Mouse (Mus musculus): Measurements from ENCODE around the gene Lrrc8d. TPM values are rescaled to one million over a fixed set of nuclear protein-coding genes. Genes with fewer than 3 reads are reported as not detected.
A peak's percentile ranks its signal among the peaks of the same experiment; 100 is the strongest.

The Lrrc8d gene
- polyA plus RNA-seq, 2 experiments from 2014 or later = 17.2 to 19.5 TPM

DNA sequence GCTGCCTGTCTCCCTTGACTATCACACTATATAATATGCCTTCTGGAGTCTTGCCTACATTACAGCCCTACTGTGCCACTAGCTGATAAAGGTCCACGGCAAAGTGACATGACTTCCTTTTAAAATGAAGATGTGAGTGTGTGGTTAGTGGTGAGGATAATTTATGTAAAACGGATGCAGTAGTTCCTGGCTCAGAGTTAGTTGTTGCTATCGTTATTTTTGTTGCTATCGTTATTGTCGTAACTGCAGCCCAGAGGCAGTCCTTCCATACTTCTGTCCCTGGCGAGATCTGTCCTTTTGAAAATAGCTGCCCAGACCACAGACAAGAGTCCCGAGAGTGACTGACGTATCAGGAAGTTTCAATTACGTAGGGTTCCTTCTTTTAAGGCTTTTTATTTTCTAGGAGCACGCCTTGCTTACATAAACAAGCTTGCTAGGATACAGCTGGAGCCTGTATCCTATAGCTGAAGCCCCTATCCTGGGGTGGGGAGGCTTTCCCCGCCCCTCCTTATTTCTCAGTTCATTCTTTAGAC, 18.4 kb downstream of the Lrrc8d start:
- ATAC-seq = peak; percentile 88

DNA sequence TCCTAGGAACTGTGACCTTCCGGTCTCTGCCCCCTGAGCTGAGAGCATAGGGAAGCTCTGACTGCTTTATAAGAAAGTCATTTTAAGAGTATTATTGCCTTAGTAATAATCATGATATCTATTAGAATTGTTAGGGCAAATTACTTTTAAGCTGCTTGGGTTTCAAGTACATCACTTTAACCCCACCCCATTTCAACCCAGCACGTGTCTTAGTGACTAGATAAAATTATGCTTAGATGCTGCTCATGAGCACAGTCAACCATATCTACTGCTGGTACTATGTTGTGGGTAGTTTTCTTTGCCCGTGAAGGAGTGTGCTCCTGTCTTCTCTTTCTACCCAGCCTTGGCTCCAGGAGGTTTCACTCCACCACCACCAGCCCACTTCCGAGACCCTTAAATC, 21.5 kb downstream of the Lrrc8d start:
- ATAC-seq = no peak

DNA sequence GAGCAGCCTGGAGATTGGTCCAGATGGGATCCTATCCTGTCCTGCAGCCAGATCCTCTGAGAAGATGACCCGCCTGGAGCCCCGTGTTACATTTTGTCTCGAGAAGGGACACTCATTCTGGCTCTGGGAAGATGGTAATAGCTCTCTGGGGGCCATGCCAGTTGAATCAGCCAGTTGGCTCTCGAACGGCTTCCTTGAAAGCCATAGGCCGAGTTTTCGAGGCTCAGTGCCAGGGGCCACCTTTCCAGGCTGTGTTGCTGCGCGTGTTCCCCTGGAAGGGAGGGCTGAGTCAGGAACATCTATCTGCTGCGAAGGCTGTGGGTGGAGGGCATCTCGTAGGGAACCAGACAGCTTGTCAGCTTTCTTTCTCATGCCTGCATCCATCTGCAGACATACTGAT, 23.0 kb downstream of the Lrrc8d start:
- no peak for ATAC-seq

DNA sequence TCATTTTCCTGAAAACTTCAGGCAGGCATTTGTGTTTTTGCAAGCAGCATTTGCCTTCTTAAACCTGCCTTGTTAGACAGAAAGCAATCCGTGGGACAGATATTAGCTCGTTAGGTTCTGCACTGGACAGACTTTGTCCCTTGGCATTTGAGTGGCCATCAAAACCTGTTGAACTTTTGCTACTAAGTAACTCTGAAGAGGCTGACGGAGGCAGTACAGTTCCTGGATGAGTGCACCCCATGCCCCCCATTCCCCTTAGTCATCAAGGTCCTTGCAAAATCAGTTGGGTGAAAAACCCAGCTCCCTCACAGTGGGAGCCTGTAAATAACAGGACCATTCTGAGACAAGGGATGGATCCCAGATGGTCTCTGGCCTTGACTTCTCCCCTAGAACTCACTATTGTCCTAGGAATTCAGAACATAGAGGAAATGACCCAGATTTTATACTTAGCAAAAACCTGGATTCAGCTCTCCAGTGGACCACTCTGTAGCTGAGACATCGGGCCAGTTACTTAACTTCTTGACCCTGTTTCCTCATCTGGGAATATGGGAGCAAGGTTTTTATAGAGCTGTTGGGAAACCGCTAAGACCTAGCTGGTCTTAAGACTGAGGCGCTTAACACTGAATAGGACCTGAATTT, 30.5 kb downstream of the Lrrc8d start:
- no peak for ATAC-seq

DNA sequence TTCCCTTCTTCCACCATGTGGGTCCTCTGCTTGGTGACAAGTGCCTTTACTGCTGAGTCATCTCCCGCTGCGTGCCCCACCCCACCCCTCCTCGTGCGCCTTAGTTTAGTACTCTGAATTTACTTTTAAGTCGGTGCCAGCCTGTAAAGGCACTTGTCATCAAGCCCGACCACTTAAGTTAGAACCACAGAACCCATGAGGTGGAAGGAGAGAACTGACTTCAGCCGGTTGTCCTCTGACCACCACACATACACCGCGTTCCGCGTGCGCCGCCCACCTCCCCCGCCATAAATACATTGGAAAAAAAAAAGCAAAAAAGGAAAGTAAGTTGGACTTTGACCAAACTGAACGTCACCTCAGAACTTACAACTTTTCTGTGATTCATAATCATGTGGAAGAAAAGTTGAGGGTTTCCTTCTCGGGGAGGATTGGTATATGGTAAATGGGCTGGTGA, 31.4 kb downstream of the Lrrc8d start:
- peak; percentile 37 for ATAC-seq

DNA sequence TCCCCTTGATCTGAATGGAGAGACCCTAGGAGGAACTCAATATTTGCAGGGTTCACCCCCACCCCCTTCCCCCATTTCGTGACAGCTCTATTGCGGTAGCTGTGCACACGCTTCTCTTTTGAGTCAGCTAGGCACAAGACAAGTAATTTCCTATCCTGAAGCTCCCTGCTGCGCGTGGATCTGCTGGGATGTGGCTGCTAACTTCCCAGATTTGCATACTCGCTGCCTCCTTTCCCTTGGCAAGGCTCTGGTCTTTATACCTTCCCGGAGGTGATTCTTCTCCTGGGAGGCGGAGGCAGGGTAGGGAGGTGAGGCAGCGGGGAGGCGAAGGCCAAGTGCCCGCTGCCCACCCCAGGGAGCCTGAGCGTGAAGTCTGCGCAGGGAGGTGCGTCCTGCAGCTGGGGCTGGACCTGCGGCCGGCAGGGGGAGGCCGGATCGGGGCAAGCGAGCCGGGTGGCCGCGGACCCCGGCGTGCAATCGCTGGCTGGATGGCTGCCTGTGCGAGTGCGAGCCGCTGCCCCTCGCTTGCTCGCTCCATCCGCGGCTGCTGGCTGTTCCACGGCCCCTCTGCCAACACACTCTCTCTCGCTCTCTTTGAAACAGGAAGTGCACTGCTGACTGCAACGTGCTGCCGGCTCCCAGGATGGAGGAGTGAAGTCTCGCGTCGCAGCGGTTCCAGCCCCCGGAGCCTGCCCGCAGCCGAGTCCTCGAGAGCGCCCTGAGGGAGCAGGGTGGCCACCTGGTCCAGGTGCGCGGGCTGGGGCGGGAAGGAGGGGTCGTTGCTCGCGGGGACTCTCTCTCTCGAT, 32.1 kb downstream of the Lrrc8d start:
- ATAC-seq = peak; percentile 88

DNA sequence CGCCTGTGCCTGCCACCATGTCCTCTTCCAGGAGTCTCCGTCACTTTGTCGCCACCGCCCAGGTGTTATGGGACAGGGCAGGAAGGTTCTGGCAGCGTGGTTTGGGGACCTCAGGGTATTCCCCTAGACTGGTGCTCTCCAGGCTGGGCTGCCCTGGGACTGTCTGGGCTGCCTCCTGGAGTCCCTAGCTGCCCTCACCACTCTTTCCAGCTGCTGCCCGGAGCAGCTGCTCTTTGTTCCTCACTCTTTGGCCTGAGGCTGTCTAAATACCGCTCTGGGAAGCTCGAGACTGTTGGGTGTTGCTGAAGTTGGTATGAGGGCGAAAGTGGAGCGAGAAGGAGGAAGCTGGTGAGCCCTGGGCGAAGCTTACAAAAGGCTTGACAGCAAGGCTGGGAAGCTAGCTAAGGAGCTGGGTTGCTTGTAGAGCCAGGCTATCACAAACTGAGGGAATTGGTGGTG, 32.7 kb downstream of the Lrrc8d start:
- peak; percentile 56 for ATAC-seq

DNA sequence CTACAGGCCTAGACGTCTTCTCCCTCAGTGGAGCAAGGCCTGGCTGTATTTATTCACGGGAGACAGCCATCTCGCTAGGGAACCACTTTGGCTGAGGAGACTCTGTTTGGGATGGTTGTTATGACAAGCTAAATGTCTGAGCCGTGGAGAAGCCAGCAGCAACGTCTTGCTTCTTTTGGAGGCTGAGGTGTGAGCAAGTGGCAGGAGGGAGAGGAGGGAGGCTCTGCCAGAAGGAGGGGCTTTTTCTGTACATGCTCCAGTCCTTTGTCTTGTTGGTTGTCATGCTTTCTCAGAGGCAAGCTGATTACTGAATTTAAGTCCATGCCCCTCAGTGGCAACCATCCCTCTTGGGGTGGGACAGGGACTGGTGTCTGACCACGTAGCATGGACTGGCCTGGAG, 33.5 kb downstream of the Lrrc8d start:
- no peak for ATAC-seq

DNA sequence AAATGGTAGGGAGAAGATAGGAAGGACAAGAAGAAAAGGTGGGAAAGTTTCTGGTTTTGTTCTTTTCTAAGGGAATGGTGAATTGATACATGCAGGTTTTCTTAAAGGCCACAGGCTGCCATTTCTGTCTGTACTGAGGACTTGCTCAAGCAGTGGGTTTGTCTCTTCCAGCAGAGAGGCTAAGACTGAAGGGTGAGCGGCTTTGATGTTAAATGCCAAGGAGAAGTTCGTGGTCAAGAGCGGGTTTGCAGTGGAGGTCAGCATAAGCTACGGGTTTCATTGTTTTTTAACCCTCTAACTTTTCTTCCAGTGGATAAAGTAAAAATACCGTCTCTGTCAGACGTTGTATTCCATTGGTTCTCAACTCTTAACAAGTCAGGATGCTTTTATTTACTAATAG, 36.6 kb downstream of the Lrrc8d start:
- ATAC-seq = no peak

DNA sequence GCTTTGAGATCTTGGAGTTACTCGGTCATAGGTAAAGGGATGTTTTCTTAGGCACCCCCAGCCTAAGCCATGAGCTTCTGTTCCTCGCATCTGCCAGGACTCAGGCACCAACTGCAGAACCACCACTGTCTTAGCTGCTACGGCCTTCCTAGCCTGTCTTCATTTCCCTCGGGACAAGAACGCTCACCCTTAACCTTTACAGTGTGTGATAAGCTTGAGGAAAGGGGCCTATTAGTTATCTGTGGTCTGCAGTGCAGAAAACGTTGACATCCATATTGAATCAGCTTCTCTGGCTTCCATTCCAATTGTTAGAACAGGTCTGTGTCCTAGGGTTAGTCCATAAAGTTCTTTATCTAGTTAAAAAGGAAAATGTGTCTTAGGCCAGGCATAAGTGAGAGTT, 37.4 kb downstream of the Lrrc8d start:
- no peak for ATAC-seq

DNA sequence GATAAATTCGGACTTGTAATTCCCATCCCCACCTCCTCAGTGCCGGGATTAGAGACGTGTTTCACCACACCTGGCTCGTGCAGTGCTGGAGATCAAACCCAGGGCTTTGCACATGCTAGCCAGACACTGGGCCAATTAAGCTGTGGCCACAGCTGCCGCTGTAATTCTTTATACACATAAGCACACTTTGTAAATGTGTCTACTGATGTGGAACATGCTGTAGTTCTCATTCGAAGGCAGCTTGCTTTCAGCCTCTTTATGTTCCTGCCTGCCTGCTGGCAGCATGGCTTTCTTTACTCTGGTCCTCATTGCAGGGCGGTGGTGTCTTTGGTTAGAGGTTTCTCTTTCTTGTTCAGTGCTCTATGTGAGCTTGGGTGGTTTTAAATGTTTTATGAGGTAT, 40.7 kb downstream of the Lrrc8d start:
- no peak for ATAC-seq

DNA sequence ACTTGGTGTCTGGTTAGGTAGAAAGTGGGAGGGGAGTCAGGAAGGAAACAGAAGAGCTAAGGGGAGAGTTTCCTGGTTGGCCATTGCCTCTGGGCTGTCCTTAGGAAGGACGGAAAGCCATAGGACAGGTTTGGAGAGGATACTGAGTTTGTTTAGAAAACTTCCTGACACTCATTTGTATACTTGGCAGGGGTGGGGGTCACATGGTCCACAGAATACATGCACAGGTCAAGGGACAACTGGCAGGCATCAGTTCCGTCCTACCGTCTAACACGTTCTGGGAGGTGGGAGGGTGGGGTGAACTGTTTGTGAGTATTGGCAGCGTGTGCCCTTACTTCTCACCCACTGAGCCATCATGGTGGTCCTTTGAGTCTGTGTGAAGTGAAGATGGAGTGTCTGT, 42.9 kb downstream of the Lrrc8d start:
- no peak for ATAC-seq

DNA sequence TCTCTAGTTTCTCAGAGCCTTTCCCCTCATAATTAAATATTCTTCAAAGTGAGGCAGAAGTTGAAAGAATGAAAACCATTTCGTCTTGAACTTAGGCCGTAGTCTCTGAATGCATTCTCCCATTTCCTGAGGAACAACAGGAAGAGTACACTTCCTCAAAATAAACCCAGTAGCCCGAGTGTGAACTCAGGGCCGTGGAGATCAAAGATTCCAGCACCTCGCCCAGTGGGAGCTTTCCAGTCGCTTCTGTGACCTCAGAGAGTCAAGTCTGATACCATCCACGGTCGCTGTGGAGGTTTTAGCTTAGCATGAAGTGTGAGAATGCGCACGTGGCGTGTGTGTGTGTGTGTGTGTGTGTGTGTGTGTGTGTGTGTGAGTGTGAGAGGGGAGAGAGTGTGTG, 45.6 kb downstream of the Lrrc8d start:
- ATAC-seq = no peak

DNA sequence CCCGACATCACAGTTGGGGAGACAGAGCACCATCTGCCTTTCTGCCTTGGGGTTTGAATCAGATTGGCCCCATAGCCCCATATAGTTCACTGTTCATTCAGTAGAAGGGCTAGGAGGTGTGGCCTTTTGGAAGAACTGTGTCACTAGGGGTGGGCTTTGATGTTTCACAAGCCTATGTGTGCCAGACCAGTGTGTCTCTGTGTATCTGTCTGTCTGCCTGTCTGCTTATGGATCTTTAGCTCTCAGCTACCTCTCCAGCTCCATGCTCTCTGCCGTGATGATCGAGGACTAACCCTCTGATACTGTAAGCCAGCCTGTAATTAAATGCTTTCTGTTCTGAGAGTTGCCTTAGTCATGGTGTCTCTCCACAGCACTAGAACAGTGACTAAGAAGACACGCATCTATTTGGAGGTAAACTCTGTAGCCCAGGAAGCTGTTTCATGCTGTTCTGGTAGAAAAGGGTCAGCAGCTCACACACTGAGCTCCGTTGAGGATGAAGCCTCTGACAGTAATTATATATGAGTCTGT, 46.2 kb downstream of the Lrrc8d start:
- no peak for ATAC-seq

DNA sequence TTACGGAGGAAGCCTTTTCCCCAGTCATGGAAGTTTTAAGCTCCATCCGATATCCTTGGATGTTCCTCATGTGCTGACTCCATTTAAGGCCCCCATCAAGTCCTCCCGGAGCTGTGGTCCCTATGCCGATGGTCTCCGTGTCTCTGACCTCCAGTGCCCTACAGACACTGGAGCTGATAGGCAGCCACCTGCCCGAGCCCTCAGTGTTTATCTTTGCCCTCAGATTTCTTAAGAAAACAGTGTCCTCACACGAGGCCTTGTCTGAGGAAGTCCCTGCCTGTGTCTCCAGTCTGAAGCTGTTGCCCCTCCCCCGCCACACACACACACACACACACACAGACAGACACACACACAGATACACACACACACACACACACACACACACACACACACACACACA, 55.0 kb downstream of the Lrrc8d start:
- no peak for ATAC-seq

DNA sequence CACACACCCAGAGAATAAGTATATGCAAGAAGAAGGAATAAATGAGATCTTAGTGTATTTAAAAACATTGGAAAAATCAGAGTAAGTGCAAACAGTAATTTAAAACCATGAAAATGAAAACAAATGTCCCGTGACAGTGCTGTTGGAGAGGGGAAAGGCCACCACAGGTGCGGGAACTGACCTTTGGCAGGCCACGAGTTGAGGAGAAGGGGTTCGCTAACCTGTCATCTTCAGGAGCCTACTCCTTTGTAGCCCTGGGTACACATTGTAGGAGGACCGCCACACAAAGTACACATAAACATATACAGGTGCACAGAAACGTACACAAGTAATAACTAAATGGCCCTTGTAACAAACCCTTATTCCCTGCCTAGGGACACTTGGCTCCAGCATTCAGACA, 55.7 kb downstream of the Lrrc8d start:
- no peak for ATAC-seq

DNA sequence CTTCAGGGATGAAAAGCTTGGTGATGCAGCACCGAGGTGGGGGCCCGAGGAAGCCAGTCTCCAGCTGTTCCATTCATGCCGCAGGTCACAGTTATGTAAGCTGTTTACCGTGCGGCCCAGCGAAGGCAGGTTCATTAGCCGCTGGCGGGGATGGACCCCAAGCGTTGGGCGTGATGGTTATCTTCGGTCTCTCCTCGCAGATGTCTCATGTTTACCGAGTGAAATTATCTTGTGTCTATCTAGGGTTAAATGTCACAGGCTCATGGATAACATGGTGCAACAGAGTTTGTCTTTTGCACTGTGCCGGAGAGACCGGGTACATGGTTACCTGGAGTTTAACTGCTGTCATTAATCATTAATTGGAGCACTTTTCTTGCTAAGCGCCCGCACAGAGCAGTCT, 58.2 kb downstream of the Lrrc8d start:
- no peak for ATAC-seq

DNA sequence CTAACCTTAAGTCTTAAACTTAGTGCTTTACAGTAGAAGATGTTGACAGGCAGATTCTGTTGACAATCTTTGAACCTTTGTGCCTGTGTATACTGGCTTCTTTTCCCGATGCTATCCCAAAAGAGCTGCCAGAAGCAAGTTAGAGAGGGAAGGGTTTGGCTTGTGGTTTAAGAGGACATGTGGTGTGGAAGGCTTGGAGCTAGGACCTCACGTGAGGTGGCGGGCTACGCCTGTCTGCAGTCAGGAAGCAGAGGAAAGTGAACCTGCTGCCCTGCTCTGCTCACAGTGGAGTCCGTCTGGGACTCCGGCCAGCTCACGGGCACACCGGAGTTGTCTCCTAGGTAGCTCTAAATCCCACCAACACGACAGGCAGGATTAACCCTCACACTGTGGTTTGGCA, 59.1 kb downstream of the Lrrc8d start:
- ATAC-seq = no peak

DNA sequence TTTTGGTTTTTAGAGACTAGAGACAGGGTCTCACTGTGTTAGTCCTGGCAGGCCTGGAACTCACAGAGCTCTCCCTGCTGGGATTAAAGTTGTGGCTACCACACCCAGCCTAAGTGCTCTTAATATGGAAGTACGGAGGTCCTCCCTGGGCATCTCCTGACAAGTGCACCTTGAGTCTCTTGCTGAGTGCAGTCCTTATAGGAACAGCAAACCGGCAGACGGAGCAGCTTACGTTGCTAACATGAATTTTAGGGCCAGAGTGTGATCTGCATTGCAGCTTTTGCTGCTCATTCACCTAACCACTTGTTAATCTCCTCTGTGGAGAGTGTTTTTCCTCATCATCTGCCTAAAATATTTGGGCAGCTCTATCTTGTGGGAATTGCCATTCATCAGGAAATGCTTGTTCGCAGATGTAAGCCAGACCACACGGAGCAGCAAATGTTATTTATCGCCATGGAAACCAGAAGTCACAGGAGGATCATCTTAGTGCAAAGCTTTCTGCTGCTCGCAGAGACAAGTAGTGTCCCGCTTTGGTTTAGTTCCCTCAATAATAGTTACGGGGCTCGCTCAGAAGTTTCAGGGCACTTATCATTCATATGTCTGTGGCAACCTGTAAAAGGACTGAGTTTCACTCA, 62.2 kb downstream of the Lrrc8d start:
- ATAC-seq = no peak

DNA sequence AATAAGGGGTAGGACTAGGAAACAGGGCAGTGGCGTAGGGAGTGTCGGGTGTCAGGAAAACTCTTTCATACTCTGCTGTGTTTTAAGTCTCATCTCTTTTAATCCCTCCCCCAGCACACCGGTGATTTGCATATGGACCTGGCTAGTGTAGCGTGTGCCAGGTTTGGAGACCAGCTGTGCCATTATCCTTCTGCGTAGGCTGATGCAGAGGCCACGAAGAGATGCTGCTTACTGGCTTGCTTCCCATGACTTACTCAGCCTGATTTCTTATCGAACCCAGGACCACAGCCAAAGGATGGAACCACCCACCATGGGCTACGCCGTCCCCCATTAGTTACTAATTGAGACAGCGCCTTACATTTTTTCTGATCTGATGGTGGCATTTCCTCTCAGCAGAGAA, 64.6 kb downstream of the Lrrc8d start:
- ATAC-seq = no peak

DNA sequence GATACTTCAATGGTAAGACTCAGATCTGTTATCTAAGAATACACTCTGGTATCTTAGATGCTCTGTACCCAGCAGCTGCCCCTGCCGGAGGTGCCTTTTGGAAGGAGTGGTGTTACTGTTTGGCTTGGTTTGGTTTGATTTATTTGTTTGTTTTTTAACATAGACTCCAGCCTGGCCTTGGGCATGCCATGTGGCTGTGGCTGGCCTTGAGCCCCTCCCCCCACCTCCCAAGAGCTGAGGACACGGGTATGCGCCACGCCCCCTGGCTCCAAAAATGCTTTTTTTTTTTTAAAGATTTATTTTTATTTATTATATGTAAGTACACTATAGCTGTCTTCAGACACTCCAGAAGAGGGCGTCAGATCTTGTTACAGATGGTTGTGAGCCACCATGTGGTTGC, 65.6 kb downstream of the Lrrc8d start:
- ATAC-seq = no peak

DNA sequence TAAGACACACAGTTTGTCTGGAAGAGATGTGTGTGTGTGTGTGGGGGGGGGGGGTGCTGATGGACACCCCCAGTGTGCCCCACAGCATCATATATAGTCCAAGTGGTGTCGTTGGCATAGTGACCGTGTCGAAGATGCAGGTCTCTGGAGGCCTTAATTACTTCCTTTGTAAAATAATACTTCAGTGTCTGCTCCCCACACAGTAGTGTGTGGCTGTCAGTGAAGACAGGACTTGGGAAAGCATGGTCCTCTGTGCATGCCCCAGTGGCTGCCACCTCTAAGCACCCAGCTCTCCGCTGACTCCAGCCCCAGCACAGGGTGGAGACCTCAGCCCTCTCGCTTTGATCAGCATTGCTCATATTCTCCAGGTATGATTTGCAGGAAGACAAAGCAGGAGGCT, 76.6 kb downstream of the Lrrc8d start:
- ATAC-seq = no peak

DNA sequence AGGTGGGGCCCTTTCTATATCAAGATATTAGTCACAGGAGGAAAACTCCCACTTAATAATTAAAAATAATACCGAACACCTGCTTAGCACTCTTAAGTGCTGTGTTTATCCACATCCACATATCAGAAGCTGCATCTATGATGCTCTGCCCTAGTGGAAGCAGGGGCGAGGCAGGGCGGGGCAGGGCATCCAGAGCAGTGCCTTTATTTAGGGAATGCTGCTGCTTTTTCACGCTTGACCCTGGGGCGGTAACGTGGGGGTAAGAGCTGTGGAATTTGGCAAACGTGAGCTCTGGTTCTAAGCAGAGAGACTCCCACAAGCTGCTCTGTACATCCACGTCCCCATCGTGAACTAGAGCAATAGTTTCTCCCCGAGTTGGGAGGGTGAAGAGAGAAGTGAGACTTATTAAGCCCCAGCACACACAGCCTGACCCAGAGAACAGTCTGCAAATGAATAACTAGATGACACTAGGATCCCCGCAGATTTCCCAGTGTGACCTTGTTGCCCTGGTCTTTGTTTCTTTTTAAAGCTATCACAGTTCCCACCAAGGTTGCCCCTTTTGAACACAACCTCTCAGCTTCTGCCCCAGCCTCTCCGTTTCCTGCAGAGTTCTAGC, 77.3 kb downstream of the Lrrc8d start:
- ATAC-seq = no peak

All from CD4-positive, CD25-positive, alpha-beta regulatory T cell, adult 4 months (primary cell).